Mouse (Mus musculus): ENCODE results near the gene Ranbp3l. TPM values are rescaled to one million over a fixed set of nuclear protein-coding genes. Genes with fewer than 3 reads are reported as not detected.

Ranbp3l gene
- total and polyA plus RNA-seq, 2 experiments from 2014 or later, result 0.14 TPM; not detected in 1

DNA sequence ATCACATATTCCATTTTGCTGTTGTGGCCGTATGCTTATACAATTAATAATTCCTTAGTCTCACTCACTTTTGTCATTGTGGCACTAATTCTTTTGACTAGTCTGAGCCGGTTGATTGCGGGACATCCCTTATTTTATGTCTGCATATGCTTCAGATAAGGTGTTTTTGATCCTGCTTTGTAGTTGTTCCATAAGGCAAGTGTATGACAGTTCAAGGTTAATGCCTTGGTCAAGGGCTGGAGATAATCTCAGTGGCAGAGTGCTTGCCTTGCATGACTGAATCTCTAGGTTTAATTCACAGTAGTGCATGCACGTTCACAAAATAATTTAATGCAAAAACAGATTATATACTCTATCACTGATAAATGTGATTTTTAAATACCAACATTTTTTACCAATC is 129.1 kb downstream of the Ranbp3l start:
- no peaks in the 10 kb centered on the region for H3K9me3 ChIP-seq (replicated peaks; ENCODE audit: control insufficient read depth, low read length)
- 46% methylated on average over 4 of the region's 4 CpGs for WGBS

DNA sequence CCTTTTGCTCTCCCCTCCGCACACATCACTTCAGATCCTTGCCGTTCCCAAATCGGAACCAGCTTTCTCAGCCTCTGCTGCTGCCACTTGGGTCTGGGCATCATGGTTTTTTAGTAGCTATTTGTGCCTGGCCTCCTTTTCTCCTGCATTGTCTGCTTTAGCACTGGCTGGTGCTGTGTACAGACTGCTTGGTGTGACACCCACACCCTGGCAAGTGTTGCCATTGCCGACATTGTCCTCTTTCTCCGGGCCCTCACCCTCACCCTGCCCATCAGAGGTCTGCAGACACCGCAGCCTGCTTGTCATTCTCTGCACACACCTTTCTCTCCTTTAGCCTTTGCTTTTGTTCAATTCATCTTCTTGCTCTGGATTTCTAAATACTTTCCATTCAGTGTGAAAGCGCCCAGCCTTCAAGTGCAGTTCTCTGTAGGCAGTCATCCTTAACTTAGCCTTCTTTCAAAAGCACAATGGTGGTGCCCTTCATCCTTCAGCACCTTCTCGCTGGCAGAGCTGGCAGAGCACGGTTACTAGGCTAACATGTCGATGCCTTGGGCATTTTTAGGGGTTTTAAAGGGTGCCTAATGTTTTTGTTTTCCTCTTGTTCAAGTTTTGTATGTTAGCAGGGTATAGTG is 132.8 kb downstream of the Ranbp3l start:
- no peak overlapping the region for H3K4me2 ChIP-seq (ENCODE audit: low read depth, low read length)
- DNase-seq (ENCODE audit: low spot score), result no peak
- H3K36me3 ChIP-seq (replicated peaks; ENCODE audit: control insufficient read depth, insufficient read depth, low read length), result peaks cover 75% of the 10 kb centered on the region
- no peak overlapping the region for H3K27ac ChIP-seq (ENCODE audit: low read depth)
- 94% methylated on average over 10 of the region's 10 CpGs for WGBS
- no peaks in the 10 kb centered on the region for H3K27me3 ChIP-seq (ENCODE audit: control insufficient read depth, insufficient read depth, low read length)
- no peaks in the 10 kb centered on the region for H3K9me3 ChIP-seq (replicated peaks; ENCODE audit: control insufficient read depth, low read length)
- TF ChIP-seq EP300 (IDR thresholded peaks at IDR 0.05; ENCODE audit: low read depth) (no peak), CTCF (IDR thresholded peaks at IDR 0.05; ENCODE audit: low read depth) (no peak)
- ATAC-seq (ENCODE audit: insufficient read depth, low read depth), result no peak
- no peak overlapping the region for H3K4me3 ChIP-seq (ENCODE audit: low read depth, low read length)
- no peak overlapping the region for H3K9ac ChIP-seq (replicated peaks; ENCODE audit: low read depth, low read length)
- no peaks in the 10 kb centered on the region; the same call in 1 of the 2 replicates for H3K4me1 ChIP-seq (ENCODE audit: control insufficient read depth, insufficient read depth)

More for the DNA sequence above, 129.1 kb downstream of the Ranbp3l start:
- no peak for TF ChIP-seq CTCF (IDR thresholded peaks at IDR 0.05; ENCODE audit: low read depth)
- TF ChIP-seq EP300 (IDR thresholded peaks at IDR 0.05; ENCODE audit: low read depth), result no peak
- H3K9ac ChIP-seq (replicated peaks; ENCODE audit: low read depth, low read length), result no peak overlapping the region
- H3K4me2 ChIP-seq (ENCODE audit: low read depth, low read length), result no peak overlapping the region
- no peak for DNase-seq (ENCODE audit: low spot score)
- no peak for ATAC-seq (ENCODE audit: insufficient read depth, low read depth)
- no peak overlapping the region for H3K27ac ChIP-seq (ENCODE audit: low read depth)
- H3K4me1 ChIP-seq (ENCODE audit: control insufficient read depth, insufficient read depth), result no peaks in the 10 kb centered on the region; the same call in none of the 2 replicates
- H3K4me3 ChIP-seq (ENCODE audit: low read depth, low read length), result no peak overlapping the region
- peaks cover 58% of the 10 kb centered on the region for H3K36me3 ChIP-seq (replicated peaks; ENCODE audit: control insufficient read depth, insufficient read depth, low read length)
- H3K27me3 ChIP-seq (ENCODE audit: control insufficient read depth, insufficient read depth, low read length), result no peaks in the 10 kb centered on the region

DNA sequence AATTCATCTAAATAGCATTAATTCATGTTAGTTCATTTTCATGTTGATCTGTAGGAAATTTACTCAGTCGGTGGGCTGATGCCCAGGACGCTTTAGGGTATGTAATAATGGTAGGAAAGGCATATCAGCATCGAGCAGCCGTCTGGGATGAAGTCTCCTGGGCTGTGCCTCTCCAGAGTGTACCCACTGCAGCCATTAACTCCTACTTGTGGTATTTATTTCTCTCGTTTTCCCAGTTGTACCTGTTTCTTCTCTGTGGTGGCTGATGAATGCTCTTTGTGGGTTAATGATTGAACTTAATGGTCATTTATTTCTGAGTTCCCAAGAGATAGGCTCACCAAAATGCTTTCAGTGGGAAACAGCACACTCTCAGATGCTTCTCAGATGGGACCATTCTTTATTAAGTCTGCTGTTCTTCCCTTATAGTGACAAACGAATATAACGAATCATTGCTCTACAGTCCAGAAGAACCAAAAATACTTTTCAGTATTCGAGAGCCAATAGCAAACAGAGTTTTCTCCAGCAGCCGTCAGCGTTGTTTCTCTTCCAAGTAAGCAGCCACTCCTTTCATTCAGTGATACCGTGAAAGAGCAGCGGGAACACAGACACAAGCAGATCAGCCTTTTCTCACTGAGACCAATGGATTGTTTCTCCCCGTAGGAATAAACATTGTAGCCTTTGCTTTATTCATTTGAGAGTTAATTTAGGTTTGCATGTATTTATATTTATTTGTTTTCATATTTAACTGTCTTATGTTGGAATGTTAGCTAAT is 138.7 kb downstream of the Ranbp3l start:
- Histone ChIP-seq H3K36me3 (replicated peaks; ENCODE audit: control insufficient read depth, insufficient read depth, low read length) (peaks cover 68% of the 10 kb centered on the region), H3K9me3 (replicated peaks; ENCODE audit: control insufficient read depth, low read length) (no peaks in the 10 kb centered on the region), H3K27me3 (ENCODE audit: control insufficient read depth, insufficient read depth, low read length) (no peaks in the 10 kb centered on the region), H3K9ac (replicated peaks; ENCODE audit: low read depth, low read length) (no peak overlapping the region), H3K27ac (ENCODE audit: low read depth) (no peak overlapping the region), H3K4me3 (ENCODE audit: low read depth, low read length) (no peak overlapping the region), H3K4me2 (ENCODE audit: low read depth, low read length) (no peak overlapping the region), H3K4me1 (ENCODE audit: control insufficient read depth, insufficient read depth) (no peaks in the 10 kb centered on the region)
- DNase-seq (ENCODE audit: low spot score) (no peak), ATAC-seq (ENCODE audit: insufficient read depth, low read depth) (no peak)
- WGBS, result 80% methylated on average over 13 of the region's 13 CpGs
- no peak for TF ChIP-seq EP300 (IDR thresholded peaks at IDR 0.05; ENCODE audit: low read depth)
- no peak for TF ChIP-seq CTCF (IDR thresholded peaks at IDR 0.05; ENCODE audit: low read depth)

DNA sequence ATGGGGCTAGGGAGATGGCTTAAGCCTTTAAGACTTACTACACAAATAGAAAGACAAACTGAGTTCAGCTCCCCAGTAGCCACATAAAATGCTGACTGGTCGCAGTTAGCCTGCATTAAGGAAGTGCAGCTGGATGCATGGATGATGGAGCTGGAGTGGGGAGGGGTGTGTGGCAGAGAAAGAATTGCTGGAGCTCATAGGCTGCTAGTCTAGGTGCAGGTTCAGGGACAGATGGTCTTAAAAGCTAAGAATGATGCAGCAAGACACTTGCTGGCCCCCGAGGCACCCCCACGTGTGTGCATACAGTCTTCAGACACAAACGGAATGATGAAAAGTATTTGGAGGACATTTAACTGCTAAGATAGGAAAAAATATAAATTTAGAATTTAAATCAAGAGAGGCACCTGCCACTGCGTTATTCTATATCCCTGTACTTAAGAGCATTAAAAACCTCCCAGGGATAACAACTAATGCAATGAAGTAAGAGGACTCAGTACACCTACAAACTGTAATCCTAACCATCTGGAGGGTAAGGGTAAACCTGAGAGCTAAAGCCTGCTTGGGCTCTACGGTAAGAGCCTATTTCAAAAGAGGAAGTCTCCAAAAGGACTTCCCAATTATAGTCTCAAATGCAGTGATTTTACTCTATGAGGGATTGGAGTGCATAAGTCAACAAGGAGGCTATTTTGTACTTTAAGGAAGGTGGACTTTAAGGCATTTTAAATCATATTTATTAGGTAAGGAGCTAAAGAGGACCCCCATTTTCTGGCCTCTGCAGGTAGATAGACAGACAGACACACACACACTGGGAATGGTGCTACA is 143.0 kb downstream of the Ranbp3l start:
- Histone ChIP-seq H3K4me2 (ENCODE audit: low read depth, low read length) (no peak overlapping the region), H3K27ac (ENCODE audit: low read depth) (no peak overlapping the region), H3K4me3 (ENCODE audit: low read depth, low read length) (no peak overlapping the region), H3K9me3 (replicated peaks; ENCODE audit: control insufficient read depth, low read length) (no peaks in the 10 kb centered on the region), H3K9ac (replicated peaks; ENCODE audit: low read depth, low read length) (no peak overlapping the region), H3K4me1 (ENCODE audit: control insufficient read depth, insufficient read depth) (no peaks in the 10 kb centered on the region), H3K27me3 (ENCODE audit: control insufficient read depth, insufficient read depth, low read length) (no peaks in the 10 kb centered on the region), H3K36me3 (replicated peaks; ENCODE audit: control insufficient read depth, insufficient read depth, low read length) (peaks cover 66% of the 10 kb centered on the region)
- WGBS, result 80% methylated on average over 6 of the region's 6 CpGs
- no peak for DNase-seq (ENCODE audit: low spot score)
- TF ChIP-seq EP300 (IDR thresholded peaks at IDR 0.05; ENCODE audit: low read depth), result no peak
- TF ChIP-seq CTCF (IDR thresholded peaks at IDR 0.05; ENCODE audit: low read depth), result no peak
- no peak for ATAC-seq (ENCODE audit: insufficient read depth, low read depth)

DNA sequence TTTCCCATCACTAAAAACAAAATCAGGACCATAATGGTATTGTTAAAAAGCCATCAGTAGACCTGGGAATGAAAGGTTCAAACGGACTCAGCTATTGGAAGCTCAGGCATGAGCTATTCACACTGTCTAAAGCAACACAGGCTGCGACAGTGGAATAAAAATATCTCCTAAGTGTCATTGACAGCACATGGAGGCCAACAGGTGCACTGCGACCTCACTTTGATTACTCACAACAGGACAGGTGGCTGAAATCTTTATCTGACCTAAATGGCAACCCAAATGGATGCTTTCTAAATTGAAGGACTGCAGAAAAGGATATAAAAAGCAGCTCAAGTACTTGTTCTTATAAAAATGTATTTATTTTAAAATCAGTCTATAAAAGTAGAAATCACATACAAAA is 143.9 kb downstream of the Ranbp3l start:
- no peaks in the 10 kb centered on the region for H3K9me3 ChIP-seq (replicated peaks; ENCODE audit: control insufficient read depth, low read length)
- H3K27ac ChIP-seq (ENCODE audit: low read depth), result no peak overlapping the region
- no peaks in the 10 kb centered on the region for H3K27me3 ChIP-seq (ENCODE audit: control insufficient read depth, insufficient read depth, low read length)
- no peaks in the 10 kb centered on the region for H3K4me1 ChIP-seq (ENCODE audit: control insufficient read depth, insufficient read depth)
- TF ChIP-seq EP300 (IDR thresholded peaks at IDR 0.05; ENCODE audit: low read depth), result no peak
- TF ChIP-seq CTCF (IDR thresholded peaks at IDR 0.05; ENCODE audit: low read depth), result no peak
- no peak overlapping the region for H3K9ac ChIP-seq (replicated peaks; ENCODE audit: low read depth, low read length)
- 41% methylated on average over 3 of the region's 3 CpGs for WGBS
- no peak overlapping the region for H3K4me2 ChIP-seq (ENCODE audit: low read depth, low read length)
- no peak for ATAC-seq (ENCODE audit: insufficient read depth, low read depth)
- H3K4me3 ChIP-seq (ENCODE audit: low read depth, low read length), result no peak overlapping the region
- DNase-seq (ENCODE audit: low spot score), result no peak
- H3K36me3 ChIP-seq (replicated peaks; ENCODE audit: control insufficient read depth, insufficient read depth, low read length), result peaks cover 69% of the 10 kb centered on the region

Data from heart, postnatal 0 days (tissue).